In the genomic region with DNA sequence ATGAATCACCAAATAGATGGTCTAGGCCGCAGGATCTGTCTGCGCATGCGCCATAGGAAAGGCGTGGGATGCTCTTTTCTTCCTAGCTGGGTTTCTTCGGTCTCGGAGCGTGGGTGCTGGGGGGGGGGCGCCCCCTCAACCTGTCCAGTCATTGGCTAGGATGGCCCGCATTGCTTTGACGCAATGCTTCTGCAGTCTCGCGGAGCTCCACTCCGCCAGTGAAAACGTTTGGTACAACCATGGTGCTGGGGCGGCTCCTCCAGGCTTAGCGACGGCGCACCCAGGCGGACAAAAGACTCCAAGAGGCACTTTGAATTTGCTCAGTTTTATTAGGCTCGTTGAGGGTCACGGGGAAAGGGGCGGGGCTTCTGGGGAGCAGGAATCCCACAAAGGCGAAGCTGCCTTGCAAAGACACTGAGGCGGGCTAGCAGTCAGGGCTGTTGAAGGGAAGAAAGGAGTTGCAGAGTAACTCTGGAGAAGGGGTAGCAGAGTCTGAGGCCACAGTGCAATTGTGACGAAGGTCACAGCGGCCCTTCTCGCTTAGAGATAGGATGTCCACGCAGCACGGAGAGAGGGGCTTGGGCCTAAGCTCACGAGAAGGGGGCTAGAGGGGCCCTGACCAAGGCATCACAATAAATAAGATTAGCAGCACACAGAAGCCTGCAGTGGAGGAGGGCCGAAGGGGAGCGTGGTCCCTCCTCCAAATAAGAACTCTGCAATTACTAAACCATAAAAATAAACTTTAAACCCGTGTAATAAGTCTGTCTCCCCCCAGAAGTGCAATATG, we compare ENCODE assay signal across 8 mouse cellular contexts. TPM values are rescaled to one million over a fixed set of nuclear protein-coding genes. Genes with fewer than 3 reads are reported as not detected.
A peak's percentile ranks its signal among the peaks of the same experiment; 100 is the strongest.
DNase-seq lines count a peak whose midpoint lies in the region; ATAC-seq lines count a peak whose summit lies in the region.

No protein-coding gene starts in this region.

- DNase-seq in adrenal gland, adult 18-20 months (ENCODE audit: low spot score in 2 of 2), result peak; percentile 72 to 77
- peak; percentile 91 for DNase-seq in embryo, embryonic 10.5 days (ENCODE audit: low spot score)
- DNase-seq in gastrocnemius, postnatal 10 days, result peak; percentile 80
- DNase-seq in induced T-regulatory cell, adult 2 months (ENCODE audit: low read depth), result peak; percentile 92
- peak; percentile 79 to 92 for DNase-seq in left cerebral cortex, adult 8-10 months (ENCODE audit: low spot score in 2 of 2)
- DNase-seq in right cerebral cortex, adult 18-20 months, result peak; percentile 92
- DNase-seq in urinary bladder, adult 2 months (ENCODE audit: low spot score), result peak; percentile 61

- peak; percentile 99 for ATAC-seq in megakaryocyte, adult 5-6 weeks (ENCODE audit: poor library complexity, severe bottlenecking)

RNA-seq across cellular contexts. Expression of gene Tspyl2, which starts 5.5 kb away (rescaled TPM):
- 10 to 100 TPM; 47.9 to 52.8 TPM for total RNA-seq in adrenal gland, adult 18-20 months (2021)
- 10 to 100 TPM; 12.3 to 17.8 TPM for total RNA-seq in gastrocnemius, postnatal 10 days (2021)
- total RNA-seq in left cerebral cortex, adult 8-10 months (2022), result 100 to 1,000 TPM; 108 to 135 (median 115) TPM
- total RNA-seq in megakaryocyte, adult 5-6 weeks (2015), result 4.3 and 9.1 TPM in 2 replicates
- 9.7 and 23.0 TPM in 2 replicates for total RNA-seq in megakaryocyte, adult 5-6 weeks (2017)
- polyA plus RNA-seq in urinary bladder, adult 2 months (2012; rRNA removed), result 61.4 and 72.4 TPM in 2 replicates

RNA-seq across cellular contexts. Expression of gene Kantr, which starts 9.4 kb away (rescaled TPM):
- 1 to 10 TPM; 8.9 to 9.1 TPM for total RNA-seq in adrenal gland, adult 18-20 months (2021)
- 1 to 10 TPM; 2.7 to 4.3 TPM for total RNA-seq in gastrocnemius, postnatal 10 days (2021)
- 10 to 100 TPM; 52.2 to 63.5 (median 53.7) TPM for total RNA-seq in left cerebral cortex, adult 8-10 months (2022)
- 18.1 and 20.6 TPM in 2 replicates for total RNA-seq in megakaryocyte, adult 5-6 weeks (2015)
- total RNA-seq in megakaryocyte, adult 5-6 weeks (2017), result 3.4 and 7.9 TPM in 2 replicates
- 12.1 and 14.1 TPM in 2 replicates for polyA plus RNA-seq in urinary bladder, adult 2 months (2012; rRNA removed)

RNA-seq across cellular contexts. Expression of gene Gpr173, which starts 31.8 kb away (rescaled TPM):
- 1 to 10 TPM; 1.1 to 1.5 TPM for total RNA-seq in adrenal gland, adult 18-20 months (2021)
- total RNA-seq in gastrocnemius, postnatal 10 days (2021), result 1 to 10 TPM; 2.2 to 3.3 TPM
- total RNA-seq in left cerebral cortex, adult 8-10 months (2022), result 10 to 100 TPM; 13.9 to 16.2 (median 14.5) TPM
- total RNA-seq in megakaryocyte, adult 5-6 weeks (2015), result not detected in 2 replicates
- not detected in 2 replicates for total RNA-seq in megakaryocyte, adult 5-6 weeks (2017)
- polyA plus RNA-seq in urinary bladder, adult 2 months (2012; rRNA removed), result 4.7 and 4.8 TPM in 2 replicates

Comparison
In these comparisons a context has a peak if more than half of its experiments do, and no peak if none do; other contexts are left out.
1. Peak in every context shown above with its lines: DNase-seq and ATAC-seq.